Mouse (Mus musculus): Measurements from ENCODE around the gene H2-K1.

- TF ChIP-seq ZNF384 (IDR thresholded peaks at IDR 0.05; ENCODE audit: low read depth, low read length) = no peak
- no peak for TF ChIP-seq HCFC1 (IDR thresholded peaks at IDR 0.05; ENCODE audit: borderline replicate concordance, insufficient read depth, low read length)
- no peak for TF ChIP-seq MAFK (IDR thresholded peaks at IDR 0.05; ENCODE audit: insufficient read depth, low read depth, low read length)
- TF ChIP-seq CHD2 (IDR thresholded peaks at IDR 0.05; ENCODE audit: low read depth, low read length) = no peak
- no peak for TF ChIP-seq ZC3H11A (IDR thresholded peaks at IDR 0.05; ENCODE audit: borderline replicate concordance, low read depth, low read length)
These were observed 6.4 kb upstream of the H2-K1 start for GRCm38 (mm10) chr17:34006570-34006969.

All from ES-E14 (cell line).